Mouse (Mus musculus): Measurements from ENCODE around the gene Pex1.

DNA sequence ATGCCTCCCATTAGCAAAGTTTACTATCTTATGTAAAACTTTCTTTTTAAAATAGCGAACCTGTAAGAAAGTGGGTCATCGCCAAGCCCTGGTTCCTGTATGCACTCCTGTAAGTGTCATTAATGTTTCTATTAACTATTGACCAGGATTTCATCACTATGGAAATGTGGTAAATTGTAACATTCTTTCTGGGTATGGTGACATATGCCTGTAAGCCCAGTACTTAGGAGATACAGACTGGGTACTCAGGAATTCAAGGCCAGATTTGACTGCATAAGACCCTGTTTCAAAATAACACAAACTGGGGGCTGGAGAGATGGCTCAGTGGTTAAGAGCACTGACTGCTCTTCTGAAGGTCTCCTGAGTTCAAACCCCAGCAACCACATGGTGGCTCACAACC is 69.4 kb downstream of the Pex1 start:
- no peak for TF ChIP-seq CTCF (IDR thresholded peaks at IDR 0.05; ENCODE audit: low read depth)
- TF ChIP-seq EP300 (IDR thresholded peaks at IDR 0.05; ENCODE audit: low read depth): no peak

Measured in liver, embryonic 14.5 days (tissue).